In genomic region chr7:6729061-6729817, GRCm38 (mm10) we compare ENCODE assay signal across 8 mouse cellular contexts. TPM values are rescaled to one million over a fixed set of nuclear protein-coding genes. Genes with fewer than 3 reads are reported as not detected.
A peak's percentile ranks its signal among the peaks of the same experiment; 100 is the strongest.
DNase-seq lines count a peak whose midpoint lies in the region; ATAC-seq lines count a peak whose summit lies in the region.

No protein-coding gene starts in this region.

- ATAC-seq in megakaryocyte, adult 5-6 weeks (ENCODE audit: poor library complexity, severe bottlenecking): peak; percentile 40
- no peak for ATAC-seq in activated CD4-positive, CD25-positive, alpha-beta regulatory T cell, adult 4 months

- peak; percentile 97 for DNase-seq in adrenal gland, postnatal 14 days
- peak; percentile 95 for DNase-seq in embryo, embryonic 11 days
- DNase-seq in gastrocnemius, postnatal 25 days: peak; percentile 95
- DNase-seq in induced T-regulatory cell, adult 2 months (ENCODE audit: low read depth): peak; percentile 50
- DNase-seq in left cerebral cortex, adult 9 months (ENCODE audit: low spot score in 2 of 2): peak; percentile 91 to 93
- DNase-seq in right cerebral cortex, postnatal 10 days (ENCODE audit: low spot score in 2 of 2): peak; percentile 97 to 98

RNA-seq across cellular contexts. Expression of gene Peg3, which starts 1.0 kb away (rescaled TPM):
- total RNA-seq in adrenal gland, postnatal 14 days (2021): 62.7 and 74.1 TPM in 2 replicates
- 10 to 100 TPM; 22.2 to 34.2 TPM for total RNA-seq in gastrocnemius, postnatal 25 days (2021)
- total RNA-seq in megakaryocyte, adult 5-6 weeks (2015): 0.09 TPM in 1 of 2 replicates, not detected in the other
- under 0.01 TPM in 1 of 2 replicates, not detected in the other for total RNA-seq in megakaryocyte, adult 5-6 weeks (2017)
- not detected for polyA plus RNA-seq in activated CD4-positive, CD25-positive, alpha-beta regulatory T cell, adult 4 months (2017; shearing (Covaris generic))

RNA-seq across cellular contexts. Expression of gene Usp29, which starts 1.1 kb away (rescaled TPM):
- total RNA-seq in adrenal gland, postnatal 14 days (2021): 2.3 and 2.7 TPM in 2 replicates
- 1 to 10 TPM in 1 of 2 experiments, under 1 TPM in 1; 0.56 to 1.5 TPM for total RNA-seq in gastrocnemius, postnatal 25 days (2021)
- total RNA-seq in megakaryocyte, adult 5-6 weeks (2015): not detected in 2 replicates
- not detected in 2 replicates for total RNA-seq in megakaryocyte, adult 5-6 weeks (2017)
- not detected for polyA plus RNA-seq in activated CD4-positive, CD25-positive, alpha-beta regulatory T cell, adult 4 months (2017; shearing (Covaris generic))

RNA-seq across cellular contexts. Expression of gene Zim1, which starts 33.0 kb away (rescaled TPM):
- 14.4 and 19.7 TPM in 2 replicates for total RNA-seq in adrenal gland, postnatal 14 days (2021)
- 10 to 100 TPM; 13.6 to 18.2 TPM for total RNA-seq in gastrocnemius, postnatal 25 days (2021)
- total RNA-seq in megakaryocyte, adult 5-6 weeks (2015): not detected in 2 replicates
- not detected in 2 replicates for total RNA-seq in megakaryocyte, adult 5-6 weeks (2017)
- not detected for polyA plus RNA-seq in activated CD4-positive, CD25-positive, alpha-beta regulatory T cell, adult 4 months (2017; shearing (Covaris generic))

Comparison
In these comparisons a context has a peak if more than half of its experiments do, and no peak if none do; other contexts are left out.
1. RNA of gene Peg3, which starts 1.0 kb away (total RNA-seq): 62.7 to 74.1 TPM in adrenal gland, postnatal 14 days and 22.2 to 34.2 TPM in gastrocnemius, postnatal 25 days; under 0.01 to 0.09 TPM in megakaryocyte, adult 5-6 weeks; every median in the first group is over 10 times any median in the second.
2. RNA of gene Zim1, which starts 33.0 kb away (total RNA-seq): 13.6 to 18.2 TPM in gastrocnemius, postnatal 25 days and 14.4 to 19.7 TPM in adrenal gland, postnatal 14 days; not detected in megakaryocyte, adult 5-6 weeks; every median in the first group is over 10 times any median in the second.
3. Peak in every context shown above with its lines, with median percentiles within 50 percentile points of each other: DNase-seq.